Comparison of ENCODE assay signal across 8 mouse cellular contexts in the genomic region with DNA sequence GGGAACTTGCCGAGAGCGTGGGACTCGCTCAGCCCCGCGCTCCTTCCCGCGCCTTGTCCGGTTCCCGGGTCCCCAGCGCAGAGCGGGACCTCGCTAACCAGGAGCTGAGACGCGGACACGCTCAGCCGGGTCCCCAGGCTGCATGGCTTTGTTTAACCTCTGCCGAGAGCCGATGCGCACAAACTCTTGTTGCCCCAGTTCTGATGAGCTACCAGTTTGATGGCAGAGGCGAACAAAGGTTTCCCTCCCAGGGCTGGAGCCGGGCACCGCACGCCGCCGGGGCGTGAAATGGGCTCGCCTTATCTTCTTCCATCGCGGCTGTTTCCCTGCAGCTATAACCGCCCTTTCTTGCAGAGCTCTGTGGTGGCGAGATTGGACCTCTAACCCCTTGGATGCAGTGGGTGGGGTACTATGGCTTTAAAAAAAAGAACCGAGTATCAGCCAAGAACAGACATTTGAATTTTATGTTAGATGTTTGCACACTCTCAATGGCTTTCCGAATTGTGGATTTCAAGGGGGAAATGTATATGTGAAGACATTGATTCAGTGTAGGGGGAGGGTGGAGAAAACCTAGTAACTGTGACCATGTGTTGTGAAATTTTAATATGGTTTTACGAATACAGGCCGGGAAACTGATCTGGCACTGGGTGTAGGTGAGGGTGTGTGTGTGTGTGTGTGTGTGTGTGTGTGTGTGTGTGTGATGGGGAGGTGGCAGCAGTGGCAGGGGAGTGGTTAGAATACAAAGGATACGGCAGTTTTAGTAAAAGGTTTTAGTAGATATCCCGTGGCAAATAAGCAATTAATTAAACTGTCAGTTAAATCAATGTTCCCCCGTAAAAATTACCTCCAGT. TPM values are rescaled to one million over a fixed set of nuclear protein-coding genes. Genes with fewer than 3 reads are reported as not detected.
DNase-seq lines count a peak whose midpoint lies in the region; ATAC-seq and TF ChIP-seq lines count a peak whose summit lies in the region.

No protein-coding gene starts in this region.

- peak; percentile 54 for DNase-seq in adrenal gland, adult 2 months
- no peak for DNase-seq in adrenal gland, adult 8-10 months
- DNase-seq in cerebellum, adult 18-20 months: peak; percentile 9 to 30
- DNase-seq in lung, postnatal 25 days (ENCODE audit: low spot score): peak; percentile 1
- DNase-seq in right cerebral cortex, postnatal 4 days: peak; percentile 55

- TF ChIP-seq CTCF in C2C12 (IDR thresholded peaks at IDR 0.05; ENCODE audit: control insufficient read depth, insufficient read depth, insufficient read length): no peak

- H3K27me3 ChIP-seq in C2C12 (ENCODE audit: control insufficient read depth, insufficient read depth, insufficient read length): peaks cover 4% of the 10 kb centered on the region
- no peaks in the 10 kb centered on the region for H3K27me3 ChIP-seq in forebrain, embryonic 15.5 days
- H3K27me3 ChIP-seq in kidney, embryonic 16.5 days (ENCODE audit: insufficient read depth, low read length): no peaks in the 10 kb centered on the region

- H3K27ac ChIP-seq in forebrain, embryonic 15.5 days (replicated peaks): peak overlapping the region; percentile 98
- H3K27ac ChIP-seq in kidney, embryonic 16.5 days (ENCODE audit: low read length): peak overlapping the region; percentile 73

- peak overlapping the region; percentile 59 for H3K4me2 ChIP-seq in forebrain, embryonic 15.5 days (replicated peaks)
- H3K4me2 ChIP-seq in kidney, embryonic 16.5 days (replicated peaks; ENCODE audit: low read depth, low read length): peak overlapping the region; percentile 96

- peak overlapping the region; percentile 98 for H3K9ac ChIP-seq in forebrain, embryonic 15.5 days (replicated peaks)
- H3K9ac ChIP-seq in kidney, embryonic 16.5 days (replicated peaks; ENCODE audit: low read length): peak overlapping the region; percentile 91

- H3ac ChIP-seq in C2C12 (ENCODE audit: control insufficient read depth, insufficient read length, low read depth): peak overlapping the region; percentile 90

- no peaks in the 10 kb centered on the region for H3K36me3 ChIP-seq in C2C12 (ENCODE audit: control insufficient read depth, insufficient read depth)
- H3K36me3 ChIP-seq in forebrain, embryonic 15.5 days: 0 out of 2 replicates have a peak, but pooled peaks cover 2% of the 10 kb centered on the region
- no peaks in the 10 kb centered on the region for H3K36me3 ChIP-seq in kidney, embryonic 16.5 days (ENCODE audit: insufficient read depth, low read length)

- peaks cover 33% of the 10 kb centered on the region for H3K4me1 ChIP-seq in forebrain, embryonic 15.5 days
- peaks cover 9% of the 10 kb centered on the region; the same call in 1 of the 2 replicates for H3K4me1 ChIP-seq in kidney, embryonic 16.5 days (ENCODE audit: insufficient read depth, low read length)

- WGBS in forebrain, embryonic 15.5 days: under 1% methylated on average over 38 of the region's 38 CpGs
- under 1% methylated on average over 38 of the region's 38 CpGs for WGBS in kidney, embryonic 16.5 days

- no peaks in the 10 kb centered on the region for H3K9me3 ChIP-seq in forebrain, embryonic 15.5 days
- H3K9me3 ChIP-seq in kidney, embryonic 16.5 days (ENCODE audit: low read length): no peaks in the 10 kb centered on the region

- peak; percentile 69 for ATAC-seq in forebrain, embryonic 15.5 days (replicated peaks)
- peak; percentile 85 for ATAC-seq in kidney, embryonic 16.5 days (ENCODE audit: low FRiP score, low TSS enrichment)

- no peaks in the 10 kb centered on the region for H3K79me3 ChIP-seq in C2C12 (ENCODE audit: low read depth)

- no peaks in the 10 kb centered on the region for H3K79me2 ChIP-seq in C2C12 (ENCODE audit: control insufficient read depth, insufficient read depth)

- H3K4me3 ChIP-seq in C2C12 (ENCODE audit: insufficient read depth, poor library complexity, severe bottlenecking): peak overlapping the region; percentile 26
- H3K4me3 ChIP-seq in forebrain, embryonic 15.5 days: peak overlapping the region; percentile 87
- peak overlapping the region; percentile 81 for H3K4me3 ChIP-seq in kidney, embryonic 16.5 days (ENCODE audit: low read length)

TF ChIP-seq in C2C12, 6 proteins besides CTCF, POLR2A, EP300 and RAD21:
- TF ChIP-seq MYOD1 (IDR thresholded peaks at IDR 0.05; ENCODE audit: control insufficient read depth, insufficient read length, low read depth) (no peak), FOSL1 (IDR thresholded peaks at IDR 0.05; ENCODE audit: insufficient read depth, low read length, poor library complexity, severe bottlenecking) (no peak), CEBPB (IDR thresholded peaks at IDR 0.05; ENCODE audit: low read depth) (no peak)

RNA-seq across cellular contexts. Expression of a gene that starts 2.0 kb away (rescaled TPM):
- total RNA-seq in adrenal gland, adult 2 months (2021): 10 to 100 TPM in 1 of 2 experiments, 1 to 10 TPM in 1; 6.3 to 16.4 TPM
- 3.7 and 14.1 TPM in 2 replicates for polyA plus RNA-seq in adrenal gland, adult 2 months (2012; rRNA removed)
- 1 to 10 TPM; 8.3 to 9.8 (median 8.7) TPM for total RNA-seq in adrenal gland, adult 8-10 months (2022)
- 4.6 TPM for polyA plus RNA-seq in C2C12 (2012; fragmentation: generic; extraction: Trizol)
- 84.9 and 94.2 TPM in 2 replicates for polyA plus RNA-seq in forebrain, embryonic 15.5 days (2015; fragmentation: Nextera tagmentation; extraction: Ambion mirVana)
- 11.7 and 13.8 TPM in 2 replicates for polyA plus RNA-seq in kidney, embryonic 16.5 days (2015; fragmentation: Nextera tagmentation; extraction: Ambion mirVana)

Comparison
In these comparisons a context has a peak if more than half of its experiments do, and no peak if none do; other contexts are left out.
1. H3K4me3 ChIP-seq: peak in every context shown above with its lines; median percentile 87 in forebrain, embryonic 15.5 days; 81 in kidney, embryonic 16.5 days; 26 in C2C12.